Comparison of ENCODE assay signal across 9 mouse cellular contexts in genomic region chr11:103920665-103921064, GRCm38 (mm10). TPM values are rescaled to one million over a fixed set of nuclear protein-coding genes. Genes with fewer than 3 reads are reported as not detected.
DNase-seq lines count a peak whose midpoint lies in the region; ATAC-seq and TF ChIP-seq lines count a peak whose summit lies in the region.
"Had no signal": no experiment of that assay in that cellular context is flagged by ENCODE, and none has a peak within 500 bp of the region (broad histone marks: within the 10 kb centered on the region; RNA-seq: fewer than 3 reads in every experiment).

No protein-coding gene starts in this region.

- 71% methylated on average over 5 of the region's 5 CpGs for WGBS in kidney, embryonic 14.5 days
- WGBS in kidney, postnatal 0 days: 66% methylated on average over 5 of the region's 5 CpGs

- no peak overlapping the region for H3K27ac ChIP-seq in kidney, embryonic 14.5 days (ENCODE audit: low read depth, low read length)
- H3K27ac ChIP-seq in kidney, postnatal 0 days: no peak overlapping the region
- H3K27ac ChIP-seq: limb, embryonic 12.5 days had no signal

- no peak for TF ChIP-seq POLR2A in myocyte (IDR thresholded peaks at IDR 0.05; ENCODE audit: insufficient read length, low read depth)

- TF ChIP-seq CTCF in kidney, postnatal 0 days (IDR thresholded peaks at IDR 0.05; ENCODE audit: low read depth): no peak

- peaks cover 10% of the 10 kb centered on the region; the same call in 1 of the 2 replicates for H3K36me3 ChIP-seq in kidney, embryonic 14.5 days (ENCODE audit: control insufficient read depth, insufficient read depth, low read length)
- peaks cover 5% of the 10 kb centered on the region; the same call in 1 of the 2 replicates for H3K36me3 ChIP-seq in kidney, postnatal 0 days (ENCODE audit: insufficient read depth, low read length)
- H3K36me3 ChIP-seq in myocyte (ENCODE audit: control insufficient read depth, insufficient read depth): peaks cover 2% of the 10 kb centered on the region

- no peak for ATAC-seq in kidney, embryonic 14.5 days (ENCODE audit: low FRiP score, low TSS enrichment)
- ATAC-seq in kidney, postnatal 0 days (replicated peaks; ENCODE audit: low FRiP score, low read depth): no peak
- no peak for ATAC-seq in erythroid progenitor cell, adult 5-6 weeks (replicated peaks; ENCODE audit: low FRiP score, poor library complexity, severe bottlenecking)

- H3K9ac ChIP-seq in kidney, embryonic 14.5 days (ENCODE audit: low read depth, low read length): no peak overlapping the region
- H3K9ac ChIP-seq in kidney, postnatal 0 days (ENCODE audit: low read depth, low read length): no peak overlapping the region
- H3K9ac ChIP-seq: limb, embryonic 12.5 days had no signal

- H3K27me3 ChIP-seq in kidney, embryonic 14.5 days (ENCODE audit: control insufficient read depth, insufficient read depth, low read length): no peaks in the 10 kb centered on the region
- no peaks in the 10 kb centered on the region for H3K27me3 ChIP-seq in kidney, postnatal 0 days (ENCODE audit: insufficient read depth, low read length)
- no peaks in the 10 kb centered on the region for H3K27me3 ChIP-seq in myocyte (ENCODE audit: control insufficient read depth, insufficient read depth, insufficient read length)
- H3K27me3 ChIP-seq: limb, embryonic 12.5 days had no signal

- DNase-seq in kidney, adult 8-10 months: peak; percentile 18 to 45
- peak; percentile 78 for DNase-seq in adrenal gland, postnatal 14 days
- peak; percentile 61 for DNase-seq in kidney, postnatal 0 days (ENCODE audit: low spot score)
- DNase-seq in left cerebral cortex, postnatal 14 days (ENCODE audit: low spot score in 2 of 2): no peak
- no peak for DNase-seq in thymus, adult 18-20 months

- H3K9me3 ChIP-seq in kidney, embryonic 14.5 days (ENCODE audit: control insufficient read depth, low read length): no peaks in the 10 kb centered on the region
- H3K9me3 ChIP-seq in kidney, postnatal 0 days (replicated peaks; ENCODE audit: low read length): no peaks in the 10 kb centered on the region
- H3K9me3 ChIP-seq: limb, embryonic 12.5 days had no signal

- no peaks in the 10 kb centered on the region for H3K79me2 ChIP-seq in myocyte (ENCODE audit: control insufficient read depth, insufficient read depth)

- intact Hi-C loops in left cerebral cortex, postnatal 14 days (cut with DNase I): no loop called here

- H3K4me3 ChIP-seq in kidney, embryonic 14.5 days (ENCODE audit: low read length): no peak overlapping the region
- no peak overlapping the region for H3K4me3 ChIP-seq in kidney, postnatal 0 days (replicated peaks; ENCODE audit: low read depth, low read length)
- no peak overlapping the region for H3K4me3 ChIP-seq in myocyte
- H3K4me3 ChIP-seq: limb, embryonic 12.5 days had no signal

- no peak overlapping the region for H3K4me2 ChIP-seq in kidney, embryonic 14.5 days (replicated peaks; ENCODE audit: low read depth, low read length)
- no peak overlapping the region for H3K4me2 ChIP-seq in kidney, postnatal 0 days (ENCODE audit: low read length)
- H3K4me2 ChIP-seq in myocyte (ENCODE audit: low read depth): no peak overlapping the region
- H3K4me2 ChIP-seq: limb, embryonic 12.5 days had no signal

- H3K4me1 ChIP-seq in kidney, embryonic 14.5 days (ENCODE audit: control insufficient read depth, insufficient read depth, low read length): no peaks in the 10 kb centered on the region
- no peaks in the 10 kb centered on the region for H3K4me1 ChIP-seq in kidney, postnatal 0 days (replicated peaks; ENCODE audit: insufficient read depth, low read length)
- H3K4me1 ChIP-seq: limb, embryonic 12.5 days had no signal

- no peak overlapping the region for H3ac ChIP-seq in myocyte (ENCODE audit: control insufficient read depth, insufficient read length)

TF ChIP-seq in myocyte, 11 proteins besides CTCF, POLR2A, EP300 and RAD21:
- no peak for TF ChIP-seq MYOG (IDR thresholded peaks at IDR 0.05; ENCODE audit: control insufficient read depth in 1 of 3, insufficient read depth in 1 of 3, insufficient read length in 2 of 3, low read depth in 2 of 3)
- TF ChIP-seq E2F4 (IDR thresholded peaks at IDR 0.05; ENCODE audit: insufficient read depth): no peak
- TF ChIP-seq REST (IDR thresholded peaks at IDR 0.05; ENCODE audit: insufficient read depth, insufficient read length): peak; percentile 98
- no peak for TF ChIP-seq MYOD1 (IDR thresholded peaks at IDR 0.05; ENCODE audit: control insufficient read depth in 1 of 3, insufficient read length in 2 of 3, low read depth in 2 of 3)
- peak; percentile 84 for TF ChIP-seq MAX (IDR thresholded peaks at IDR 0.05; ENCODE audit: low read depth)

RNA-seq across cellular contexts. Expression of gene Nsf, which starts 33.2 kb away (rescaled TPM):
- polyA plus RNA-seq in kidney, embryonic 14.5 days (2014; fragmentation: Nextera tagmentation; extraction: Ambion mirVana): 32.8 and 48.1 TPM in 2 replicates
- total RNA-seq in adrenal gland, postnatal 14 days (2021): 109 and 122 TPM in 2 replicates
- polyA plus RNA-seq in kidney, postnatal 0 days (2015; fragmentation: Nextera tagmentation; extraction: Ambion mirVana): 37.1 and 41.2 TPM in 2 replicates
- polyA plus RNA-seq in myocyte (2012; fragmentation: generic; extraction: Trizol): 17.2 TPM
- total RNA-seq in erythroid progenitor cell, adult 5-6 weeks (2015; ENCODE audit: low replicate concordance): 26.7 and 42.8 TPM in 2 replicates
- total RNA-seq in erythroid progenitor cell, adult 5-6 weeks (2017; ENCODE audit: low replicate concordance): 29.2 and 70.5 TPM in 2 replicates
- total RNA-seq in left cerebral cortex, postnatal 14 days (2021): 100 to 1,000 TPM; 815 to 848 TPM

RNA-seq across cellular contexts. Expression of gene Arf2, which starts 45.9 kb away (rescaled TPM):
- 44.1 and 60.4 TPM in 2 replicates for polyA plus RNA-seq in kidney, embryonic 14.5 days (2014; fragmentation: Nextera tagmentation; extraction: Ambion mirVana)
- 41.1 and 47.7 TPM in 2 replicates for total RNA-seq in adrenal gland, postnatal 14 days (2021)
- 74.1 and 76.0 TPM in 2 replicates for polyA plus RNA-seq in kidney, postnatal 0 days (2015; fragmentation: Nextera tagmentation; extraction: Ambion mirVana)
- 23.0 TPM for polyA plus RNA-seq in myocyte (2012; fragmentation: generic; extraction: Trizol)
- 24.7 and 25.9 TPM in 2 replicates for total RNA-seq in erythroid progenitor cell, adult 5-6 weeks (2015; ENCODE audit: low replicate concordance)
- total RNA-seq in erythroid progenitor cell, adult 5-6 weeks (2017; ENCODE audit: low replicate concordance): 25.6 and 70.3 TPM in 2 replicates
- total RNA-seq in left cerebral cortex, postnatal 14 days (2021): 10 to 100 TPM; 59.2 to 59.6 TPM

Comparison
In these comparisons a context has a peak if more than half of its experiments do, and no peak if none do; other contexts are left out.
1. DNase-seq: peak in kidney, adult 8-10 months (2 of 2), adrenal gland, postnatal 14 days (single experiment) and kidney, postnatal 0 days (single experiment); none in left cerebral cortex, postnatal 14 days (0 of 2) and thymus, adult 18-20 months (0 of 2).